Mouse (Mus musculus): Measurements from ENCODE around the gene Opn3. TPM values are rescaled to one million over a fixed set of nuclear protein-coding genes. Genes with fewer than 3 reads are reported as not detected.
A peak's percentile ranks its signal among the peaks of the same experiment; 100 is the strongest.

The Opn3 gene
- polyA plus RNA-seq, 1 experiment = 4.2 TPM

DNA sequence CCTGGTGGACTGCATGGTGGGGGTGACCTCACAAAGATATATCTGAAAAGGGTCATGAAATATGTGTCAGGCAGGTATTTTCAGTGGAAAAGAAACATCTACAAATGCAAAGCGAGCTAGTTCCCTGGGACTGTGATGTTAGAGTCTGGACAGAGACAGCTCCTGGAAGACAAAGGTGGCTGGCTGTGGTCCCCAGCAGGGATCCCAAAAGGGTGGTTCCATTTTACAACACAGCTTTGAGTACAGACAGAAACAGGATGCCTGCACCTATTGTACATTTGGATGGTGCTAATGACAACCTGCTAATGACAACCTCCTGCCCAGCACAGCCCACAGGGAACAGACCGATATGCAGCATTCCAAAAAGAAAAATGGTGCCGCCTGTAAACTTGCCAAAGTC lies 23.1 kb downstream of the Opn3 start:
- Histone ChIP-seq H3K4me1 (ENCODE audit: control insufficient read depth, insufficient read depth, low read length) (no peaks in the 10 kb centered on the region; the same call in none of the 2 replicates), H3K4me3 (ENCODE audit: insufficient read depth, low read length) (no peak overlapping the region), H3K27ac (ENCODE audit: insufficient read depth, low read length) (no peak overlapping the region)
- no peak for TF ChIP-seq CTCF (IDR thresholded peaks at IDR 0.05; ENCODE audit: extremely low read depth, insufficient read depth, low read length)
- TF ChIP-seq POLR2A (IDR thresholded peaks at IDR 0.05; ENCODE audit: extremely low read depth, insufficient read depth, low read length) = no peak

DNA sequence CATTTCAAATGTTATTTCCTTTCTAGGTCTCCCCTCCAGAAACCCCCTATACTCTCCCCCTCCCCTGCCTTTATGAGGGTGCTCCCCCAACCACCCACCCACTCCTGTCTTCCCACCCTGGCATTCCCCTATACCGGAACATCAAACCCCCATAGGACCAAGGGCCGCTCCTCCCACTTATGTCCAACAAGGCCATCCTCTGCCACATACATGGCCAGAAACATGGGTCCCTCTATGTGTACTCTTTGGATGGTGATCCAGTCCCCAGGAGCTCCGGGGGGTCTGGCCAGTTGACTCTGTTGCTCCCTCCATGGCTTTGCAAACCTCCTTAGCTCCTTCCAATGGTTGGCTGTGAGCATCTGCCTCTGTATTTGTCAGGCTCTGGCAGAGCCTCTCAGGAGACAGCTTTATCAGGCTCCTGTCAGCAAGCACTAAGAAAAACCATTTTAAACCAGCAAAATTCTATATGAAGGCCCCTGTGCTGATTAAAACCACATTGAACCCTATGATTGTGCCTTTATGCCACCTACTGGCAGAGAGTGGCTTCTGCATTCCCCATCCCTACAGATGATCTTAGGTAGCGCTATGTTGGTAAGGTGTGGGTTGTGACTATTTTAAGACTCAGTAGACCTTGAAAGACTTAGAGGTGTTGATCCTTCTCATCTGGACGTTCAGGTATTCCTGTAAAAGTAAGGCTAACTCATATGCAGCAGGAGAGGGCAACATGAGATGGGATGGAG lies 23.7 kb downstream of the Opn3 start:
- Histone ChIP-seq H3K4me3 (ENCODE audit: insufficient read depth, low read length) (no peak overlapping the region), H3K4me1 (ENCODE audit: control insufficient read depth, insufficient read depth, low read length) (no peaks in the 10 kb centered on the region; the same call in 1 of the 2 replicates), H3K27ac (ENCODE audit: insufficient read depth, low read length) (no peak overlapping the region)
- TF ChIP-seq CTCF (IDR thresholded peaks at IDR 0.05; ENCODE audit: extremely low read depth, insufficient read depth, low read length) (peak; percentile 72), POLR2A (IDR thresholded peaks at IDR 0.05; ENCODE audit: extremely low read depth, insufficient read depth, low read length) (no peak)

DNA sequence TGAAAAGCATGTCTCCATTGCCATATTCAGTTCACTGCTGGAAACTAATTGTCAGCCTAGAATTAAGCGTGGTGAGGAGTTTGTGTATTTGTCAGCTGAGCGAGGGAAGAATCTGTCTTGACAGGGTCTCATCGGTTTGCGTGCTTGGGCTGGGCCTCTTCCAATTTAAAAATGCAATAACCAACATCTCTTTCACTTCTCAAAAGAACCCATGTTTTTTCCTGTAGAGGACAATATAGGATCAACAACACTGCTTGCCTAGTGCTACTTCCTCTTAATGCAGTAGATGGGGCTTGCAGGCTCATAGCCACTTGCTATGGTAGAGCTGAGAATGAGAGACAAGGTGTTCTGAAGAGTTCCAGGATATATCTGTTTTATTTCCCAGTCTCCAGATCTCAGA lies 32.7 kb downstream of the Opn3 start:
- H3K27ac ChIP-seq (ENCODE audit: insufficient read depth, low read length) = no peak overlapping the region
- no peak overlapping the region for H3K4me3 ChIP-seq (ENCODE audit: insufficient read depth, low read length)
- no peak for TF ChIP-seq POLR2A (IDR thresholded peaks at IDR 0.05; ENCODE audit: extremely low read depth, insufficient read depth, low read length)
- TF ChIP-seq CTCF (IDR thresholded peaks at IDR 0.05; ENCODE audit: extremely low read depth, insufficient read depth, low read length) = no peak
- no peaks in the 10 kb centered on the region for H3K4me1 ChIP-seq (ENCODE audit: control insufficient read depth, insufficient read depth, low read length)

DNA sequence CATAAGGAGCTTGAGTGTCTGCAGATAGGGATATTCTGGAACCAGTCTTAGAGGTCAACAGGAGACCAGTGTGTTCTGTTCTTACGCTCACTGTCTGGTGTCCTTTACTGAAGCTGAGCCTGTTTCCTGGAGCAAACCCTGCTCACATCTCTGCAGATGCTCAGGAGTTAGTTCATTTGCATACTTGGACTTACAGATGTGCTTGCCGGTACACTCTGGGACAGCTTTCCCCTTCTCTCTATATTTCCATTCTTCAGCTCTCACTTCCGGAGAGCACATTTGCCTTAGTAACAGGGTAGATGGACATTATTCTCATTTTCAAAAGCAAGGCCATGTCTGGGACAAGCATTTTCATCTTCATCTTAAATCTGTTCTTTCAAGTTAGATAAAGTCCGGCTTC lies 44.0 kb downstream of the Opn3 start:
- no peak for TF ChIP-seq CTCF (IDR thresholded peaks at IDR 0.05; ENCODE audit: extremely low read depth, insufficient read depth, low read length)
- H3K27ac ChIP-seq (ENCODE audit: insufficient read depth, low read length) = no peak overlapping the region
- H3K4me3 ChIP-seq (ENCODE audit: insufficient read depth, low read length) = no peak overlapping the region
- H3K4me1 ChIP-seq (ENCODE audit: control insufficient read depth, insufficient read depth, low read length) = no peaks in the 10 kb centered on the region

DNA sequence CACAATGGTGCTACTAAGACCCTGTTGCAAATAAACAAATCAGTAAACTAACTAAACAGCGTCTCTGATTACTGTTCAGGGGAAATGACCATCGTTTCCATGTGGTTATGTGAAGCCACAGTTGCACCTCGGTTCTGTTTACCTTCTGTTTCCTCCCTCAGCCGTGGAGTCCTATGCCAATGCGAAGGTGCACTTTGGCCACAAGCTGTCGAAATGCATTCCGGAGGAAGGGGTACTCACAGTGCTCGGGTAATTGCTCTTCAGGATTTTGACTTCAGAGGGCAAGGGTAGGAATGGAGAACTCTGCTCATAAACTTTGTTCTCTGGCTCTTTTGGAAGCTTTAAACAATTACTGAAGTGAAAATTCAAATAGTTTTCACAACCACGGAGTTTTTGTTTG lies 45.6 kb downstream of the Opn3 start:
- Histone ChIP-seq H3K27ac (ENCODE audit: insufficient read depth, low read length) (no peak overlapping the region), H3K4me3 (ENCODE audit: insufficient read depth, low read length) (no peak overlapping the region), H3K4me1 (ENCODE audit: control insufficient read depth, insufficient read depth, low read length) (no peaks in the 10 kb centered on the region)
- no peak for TF ChIP-seq POLR2A (IDR thresholded peaks at IDR 0.05; ENCODE audit: extremely low read depth, insufficient read depth, low read length)
- TF ChIP-seq CTCF (IDR thresholded peaks at IDR 0.05; ENCODE audit: extremely low read depth, insufficient read depth, low read length) = no peak

DNA sequence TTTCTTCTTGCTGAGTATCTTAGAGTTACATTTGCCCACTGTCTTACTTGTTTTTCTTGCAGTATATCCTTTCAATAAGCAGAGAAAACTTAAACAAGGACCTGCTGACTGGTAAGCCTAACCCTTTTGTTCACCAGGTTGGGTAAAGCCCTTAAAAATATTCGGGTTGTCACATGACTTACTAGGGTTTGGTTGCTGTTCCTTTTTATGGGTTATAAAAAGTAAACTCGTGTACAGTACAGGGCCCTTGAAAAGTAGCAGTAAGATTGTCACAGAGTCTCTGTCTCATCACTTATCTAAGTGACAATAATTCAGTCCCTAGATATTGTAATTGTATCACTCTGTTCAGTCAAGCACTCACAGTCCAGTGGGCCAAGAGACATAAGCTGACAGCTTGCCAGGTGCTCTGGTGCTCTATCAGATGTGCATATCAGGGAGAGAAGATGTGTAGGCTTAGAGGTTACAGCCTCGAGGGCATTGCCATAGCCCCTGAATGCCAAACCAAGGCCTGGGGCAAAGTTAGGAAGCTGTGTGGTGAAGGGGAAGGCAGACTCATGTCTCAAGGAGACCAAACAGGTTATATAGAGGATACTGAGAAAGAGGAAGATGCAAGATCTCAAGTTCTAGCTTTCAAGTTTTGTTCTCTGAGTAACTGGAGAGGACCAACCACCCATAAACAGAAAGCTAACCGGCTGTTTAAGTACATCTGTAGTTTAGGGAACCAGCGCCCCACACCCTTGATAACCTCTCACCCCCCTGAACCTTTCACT lies 48.9 kb downstream of the Opn3 start:
- H3K27ac ChIP-seq (ENCODE audit: insufficient read depth, low read length) = no peak overlapping the region
- H3K4me3 ChIP-seq (ENCODE audit: insufficient read depth, low read length) = no peak overlapping the region
- H3K4me1 ChIP-seq (ENCODE audit: control insufficient read depth, insufficient read depth, low read length) = no peaks in the 10 kb centered on the region
- TF ChIP-seq POLR2A (IDR thresholded peaks at IDR 0.05; ENCODE audit: extremely low read depth, insufficient read depth, low read length) = no peak
- no peak for TF ChIP-seq CTCF (IDR thresholded peaks at IDR 0.05; ENCODE audit: extremely low read depth, insufficient read depth, low read length)

DNA sequence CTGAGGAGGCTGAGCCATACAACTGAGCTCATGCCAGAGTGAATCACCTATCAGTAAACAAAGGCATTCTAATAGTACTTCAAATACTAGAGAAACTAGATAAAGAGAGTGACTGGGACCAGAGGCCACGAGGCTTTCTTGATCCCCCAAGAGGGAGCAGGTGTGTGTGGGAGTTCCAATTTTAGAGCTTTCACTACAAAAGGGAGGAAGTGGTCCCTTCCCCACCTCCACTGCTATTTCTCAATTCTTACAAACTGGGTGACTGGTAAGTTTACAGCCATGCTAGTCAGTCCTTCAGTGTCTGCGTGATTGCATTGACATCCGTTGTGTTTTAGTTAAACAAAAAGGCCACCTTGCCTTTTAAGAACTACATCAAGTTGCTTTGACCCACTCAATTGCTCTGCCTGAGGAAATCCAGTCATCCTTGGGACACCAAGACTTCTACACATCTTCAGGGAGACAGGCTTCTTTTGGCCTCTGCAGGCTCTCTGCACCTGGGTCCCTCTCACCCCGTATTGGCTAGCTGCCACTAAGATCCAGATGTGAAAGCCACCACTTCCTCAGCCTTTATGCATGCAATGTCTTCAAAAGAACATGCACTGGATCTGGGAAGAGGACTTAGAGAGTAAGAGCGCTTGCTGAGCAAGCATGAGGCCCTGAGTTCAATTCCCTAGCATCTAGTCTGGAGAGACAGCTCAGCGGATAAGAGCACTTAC lies 52.0 kb downstream of the Opn3 start:
- TF ChIP-seq POLR2A (IDR thresholded peaks at IDR 0.05; ENCODE audit: extremely low read depth, insufficient read depth, low read length) = no peak
- no peak for TF ChIP-seq CTCF (IDR thresholded peaks at IDR 0.05; ENCODE audit: extremely low read depth, insufficient read depth, low read length)
- no peak overlapping the region for H3K4me3 ChIP-seq (ENCODE audit: insufficient read depth, low read length)

DNA sequence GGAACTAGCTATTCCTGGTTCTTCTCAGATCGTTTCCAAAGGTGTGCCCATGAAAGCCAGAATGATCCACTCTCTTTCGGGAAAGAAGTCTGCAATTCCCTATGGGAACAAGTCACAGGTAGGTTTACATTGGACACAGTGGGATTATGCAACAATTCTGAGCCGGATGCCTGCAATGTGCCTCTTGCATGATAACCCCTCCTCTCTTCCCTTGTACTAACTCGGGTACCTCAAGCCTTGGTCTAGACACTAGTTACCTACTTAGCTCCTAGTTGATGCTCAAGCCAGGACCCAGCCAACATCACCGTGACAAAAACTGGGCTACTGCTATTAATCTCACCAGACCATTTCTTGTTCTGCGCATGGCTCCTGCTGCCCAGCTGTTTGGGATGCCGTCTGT lies 53.5 kb downstream of the Opn3 start:
- H3K27ac ChIP-seq (ENCODE audit: insufficient read depth, low read length) = no peak overlapping the region
- no peak overlapping the region for H3K4me3 ChIP-seq (ENCODE audit: insufficient read depth, low read length)
- H3K4me1 ChIP-seq (ENCODE audit: control insufficient read depth, insufficient read depth, low read length) = no peaks in the 10 kb centered on the region
- TF ChIP-seq POLR2A (IDR thresholded peaks at IDR 0.05; ENCODE audit: extremely low read depth, insufficient read depth, low read length) (no peak), CTCF (IDR thresholded peaks at IDR 0.05; ENCODE audit: extremely low read depth, insufficient read depth, low read length) (no peak)

More for the DNA sequence above, 52.0 kb downstream of the Opn3 start:
- no peaks in the 10 kb centered on the region for H3K4me1 ChIP-seq (ENCODE audit: control insufficient read depth, insufficient read depth, low read length)
- H3K27ac ChIP-seq (ENCODE audit: insufficient read depth, low read length) = no peak overlapping the region

DNA sequence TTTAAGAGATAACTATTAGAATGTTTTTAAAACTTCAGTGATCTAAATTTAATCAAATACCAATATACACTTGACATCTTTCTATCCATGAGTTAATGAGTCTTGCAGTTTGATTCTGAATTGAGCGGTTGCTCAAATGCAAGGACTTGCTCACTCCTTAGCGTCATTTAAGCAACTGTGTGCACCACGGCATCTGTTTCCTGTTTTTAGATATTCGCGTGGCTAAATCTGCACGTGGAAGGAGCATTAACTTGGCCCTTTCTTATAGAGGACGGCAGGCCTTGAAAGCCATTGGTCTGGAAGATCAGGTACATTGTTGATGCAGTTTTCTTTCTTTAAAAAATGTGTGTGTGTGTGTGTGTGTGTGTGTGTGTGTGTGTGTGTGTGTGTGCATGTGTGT lies 54.9 kb downstream of the Opn3 start:
- Histone ChIP-seq H3K4me3 (ENCODE audit: insufficient read depth, low read length) (no peak overlapping the region), H3K4me1 (ENCODE audit: control insufficient read depth, insufficient read depth, low read length) (no peaks in the 10 kb centered on the region), H3K27ac (ENCODE audit: insufficient read depth, low read length) (no peak overlapping the region)
- TF ChIP-seq CTCF (IDR thresholded peaks at IDR 0.05; ENCODE audit: extremely low read depth, insufficient read depth, low read length) = no peak
- no peak for TF ChIP-seq POLR2A (IDR thresholded peaks at IDR 0.05; ENCODE audit: extremely low read depth, insufficient read depth, low read length)

All from cortical plate, adult 2 months (tissue).